Mouse (Mus musculus) intestine, embryonic 14.5 days (tissue): ENCODE results near the gene Otud7b. TPM values are rescaled to one million over a fixed set of nuclear protein-coding genes. Genes with fewer than 3 reads are reported as not detected.

Experiments used
- ATAC-seq: fragments of 200-750 bp; cut with Nextera tagmentation; replicated peaks from 2 replicates; pipeline ENCODE4 v1.8.0; 2017; ENCODE audit warnings: low read depth, moderate number of reproducible peaks, moderate TSS enrichment, moderate library complexity; ENCODE audit not compliant: low FRiP score, low TSS enrichment
- DNase-seq: peaks from one replicate; pipeline ENCODE4 v3.0.0-alpha.2; 2018; ENCODE audit warnings: low spot score
- H3K27ac ChIP-seq: fragments of 300-500 bp; sonication (generic); 2 replicates; pipeline ENCODE4 v1.5.1; 2014; ENCODE audit warnings: low read depth, mild to moderate bottlenecking, control low read depth
- H3K27me3 ChIP-seq: fragments of 300-500 bp; sonication (generic); replicated peaks from 2 replicates; pipeline ENCODE4 v1.6.1; 2014; ENCODE audit warnings: low read length, control low read depth; ENCODE audit not compliant: control insufficient read depth, insufficient read depth
- H3K36me3 ChIP-seq: fragments of 300-500 bp; sonication (generic); 2 replicates; pipeline ENCODE4 v1.6.1; 2014; ENCODE audit warnings: low read length, control low read depth; ENCODE audit not compliant: control insufficient read depth, insufficient read depth
- H3K4me1 ChIP-seq: fragments of 300-500 bp; sonication (generic); replicated peaks from 2 replicates; pipeline ENCODE4 v1.6.1; 2014; ENCODE audit warnings: low read length, control low read depth, mixed read lengths; ENCODE audit not compliant: control insufficient read depth, insufficient read depth
- H3K4me2 ChIP-seq: fragments of 300-500 bp; sonication (generic); 2 replicates; pipeline ENCODE4 v1.6.1; 2014; ENCODE audit warnings: low read length
- H3K4me3 ChIP-seq: fragments of 300-500 bp; sonication (generic); 2 replicates; pipeline ENCODE4 v1.5.1; 2014; ENCODE audit warnings: low read depth, low read length, control low read depth, mixed read lengths
- H3K9ac ChIP-seq: fragments of 300-500 bp; sonication (generic); 2 replicates; pipeline ENCODE4 v1.6.1; 2014; ENCODE audit warnings: mild to moderate bottlenecking, low read length
- H3K9me3 ChIP-seq: fragments of 300-500 bp; sonication (generic); 2 replicates; pipeline ENCODE4 v1.6.1; 2016; ENCODE audit warnings: low read length, control low read depth; ENCODE audit not compliant: control insufficient read depth
- WGBS: fragments of 180-500 bp; shearing (Covaris S2); extraction: QIAGEN DNeasy Blood & Tissue Kit; methylation state at CpG from one replicate; pipeline ENCODE4 v1.1.7; 2014; 5-methylcytosine and 5-hydroxymethylcytosine counted together
- polyA plus RNA-seq: library from polyadenylated mRNA; unstranded; fragments of >200 nt; fragmentation: Nextera tagmentation; extraction: Ambion mirVana; gene quantifications from 2 replicates; pipeline ENCODE4 v1.2.1, GENCODE M21; 2014

Gene Otud7b
- polyA plus RNA-seq, 1 experiment from 2014 or later: 14.8 TPM

DNA sequence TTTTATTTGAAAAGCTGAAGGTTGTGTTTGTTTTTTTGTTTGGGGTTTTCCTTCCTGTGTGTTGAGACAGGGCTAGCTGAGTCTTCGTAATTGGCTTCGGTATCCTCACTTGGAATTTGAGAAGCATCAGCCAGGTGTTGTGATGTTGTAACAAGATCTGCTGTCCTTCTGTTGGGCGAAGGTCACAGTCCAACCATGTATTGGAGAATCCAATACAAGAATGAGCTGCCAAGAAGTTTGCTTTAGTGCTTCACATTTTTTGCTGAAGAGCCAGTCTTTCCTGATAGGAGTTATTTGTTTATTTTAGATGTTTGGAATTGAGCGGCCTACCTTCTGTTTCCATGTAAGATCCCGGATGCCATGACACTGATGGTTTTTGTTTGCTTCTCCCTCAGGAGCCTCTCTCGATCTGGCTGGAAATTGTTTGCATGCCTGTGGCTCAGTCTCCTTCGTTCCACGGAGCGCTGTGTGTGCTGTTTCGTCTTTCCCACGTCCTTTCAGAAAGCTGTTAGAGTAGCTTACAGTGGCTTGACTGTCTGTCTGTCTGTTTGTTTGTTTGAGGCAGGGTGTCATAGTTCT lies 29.1 kb downstream of the Otud7b start:
- no peak overlapping the region for H3K4me2 ChIP-seq
- no peak overlapping the region for H3K27ac ChIP-seq
- WGBS: 42% methylated on average over 11 of the region's 11 CpGs
- H3K27me3 ChIP-seq: no peaks in the 10 kb centered on the region
- no peak overlapping the region for H3K9ac ChIP-seq
- no peak for DNase-seq
- ATAC-seq: no peak
- no peaks in the 10 kb centered on the region for H3K9me3 ChIP-seq
- H3K4me1 ChIP-seq: 0 out of 2 replicates have a peak, but pooled peaks cover 5% of the 10 kb centered on the region
- H3K4me3 ChIP-seq: no peak overlapping the region
- peaks cover 18% of the 10 kb centered on the region for H3K36me3 ChIP-seq

DNA sequence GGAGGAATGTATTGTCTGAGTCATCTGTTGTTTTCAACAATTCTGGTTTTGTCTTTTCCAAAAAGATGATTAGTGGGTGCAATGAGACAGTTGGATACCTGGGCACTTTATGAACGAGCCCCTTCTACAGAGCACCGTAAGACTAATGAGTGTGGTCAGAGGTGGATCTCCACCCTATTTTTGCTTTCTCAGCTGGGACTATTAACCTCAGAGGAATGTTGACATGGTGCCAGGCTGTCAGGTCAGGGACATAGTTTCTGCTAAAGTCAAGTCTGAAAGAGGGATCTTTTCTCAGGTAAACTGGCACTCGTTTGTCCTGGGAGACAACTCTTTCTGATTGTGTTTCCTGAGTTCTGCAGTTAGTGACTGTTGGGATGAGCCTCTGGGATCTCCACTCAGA lies 30.7 kb downstream of the Otud7b start:
- no peak overlapping the region for H3K4me3 ChIP-seq
- no peak overlapping the region for H3K9ac ChIP-seq
- H3K27me3 ChIP-seq: no peaks in the 10 kb centered on the region
- H3K9me3 ChIP-seq: no peaks in the 10 kb centered on the region
- no peak overlapping the region for H3K27ac ChIP-seq
- ATAC-seq (no peak), DNase-seq (no peak)
- WGBS: 79% methylated on average over 3 of the region's 3 CpGs
- 0 out of 2 replicates have a peak, but pooled peaks cover 5% of the 10 kb centered on the region for H3K4me1 ChIP-seq
- H3K36me3 ChIP-seq: peaks cover 26% of the 10 kb centered on the region
- no peak overlapping the region for H3K4me2 ChIP-seq

DNA sequence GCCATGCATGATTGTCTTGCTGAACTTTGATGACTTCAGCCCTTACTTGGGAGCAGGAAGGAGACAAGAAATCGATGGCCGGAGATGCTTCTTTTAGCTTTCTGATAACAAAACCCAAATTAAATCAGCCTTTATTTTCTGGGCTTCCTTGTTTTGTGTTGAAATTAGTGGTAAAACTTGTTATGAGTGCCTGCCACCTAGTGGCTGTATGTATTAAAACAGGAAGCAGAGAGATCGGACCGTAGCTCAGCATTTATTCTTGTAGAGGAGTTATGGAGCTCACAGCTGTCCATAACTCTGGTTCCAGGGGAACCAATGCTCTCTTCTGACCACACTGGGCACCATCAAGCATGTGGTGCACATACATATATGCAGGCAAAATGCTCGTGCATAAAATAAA lies 43.6 kb downstream of the Otud7b start:
- DNase-seq: no peak
- ATAC-seq: 0 out of 2 replicates have a peak, but pooled peaks have one; percentile 43
- no peak overlapping the region for H3K27ac ChIP-seq
- H3K9ac ChIP-seq: no peak overlapping the region
- WGBS: 23% methylated on average over 5 of the region's 5 CpGs
- H3K27me3 ChIP-seq: no peaks in the 10 kb centered on the region
- H3K36me3 ChIP-seq: peaks cover 54% of the 10 kb centered on the region
- no peaks in the 10 kb centered on the region for H3K9me3 ChIP-seq
- H3K4me3 ChIP-seq: no peak overlapping the region
- no peaks in the 10 kb centered on the region for H3K4me1 ChIP-seq
- H3K4me2 ChIP-seq: no peak overlapping the region

DNA sequence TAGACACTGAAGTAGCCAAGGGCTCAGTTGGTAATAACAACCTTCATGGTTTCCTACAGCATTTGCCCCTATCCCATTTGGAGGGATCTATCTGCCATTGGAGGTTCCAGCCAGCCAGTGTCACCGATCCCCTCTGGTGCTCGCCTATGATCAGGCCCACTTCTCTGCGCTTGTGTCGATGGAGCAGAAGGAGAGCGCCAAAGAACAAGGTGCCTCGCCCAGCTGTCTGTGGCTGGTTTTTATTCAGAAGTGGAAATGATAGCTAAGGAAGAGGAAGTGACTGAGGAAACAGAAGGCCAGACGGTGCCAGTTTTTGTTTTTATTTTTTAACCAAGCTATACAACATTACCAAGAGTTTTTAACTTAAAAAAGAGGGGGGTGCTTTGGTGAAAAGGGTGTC lies 47.5 kb downstream of the Otud7b start:
- DNase-seq: peak; percentile 6
- no peak overlapping the region for H3K9ac ChIP-seq
- no peak overlapping the region for H3K4me2 ChIP-seq
- H3K36me3 ChIP-seq: peaks cover 69% of the 10 kb centered on the region
- no peaks in the 10 kb centered on the region for H3K9me3 ChIP-seq
- no peak overlapping the region for H3K27ac ChIP-seq
- H3K4me1 ChIP-seq: no peaks in the 10 kb centered on the region
- H3K27me3 ChIP-seq: no peaks in the 10 kb centered on the region
- WGBS: 87% methylated on average over 7 of the region's 7 CpGs
- ATAC-seq: no peak
- H3K4me3 ChIP-seq: no peak overlapping the region

DNA sequence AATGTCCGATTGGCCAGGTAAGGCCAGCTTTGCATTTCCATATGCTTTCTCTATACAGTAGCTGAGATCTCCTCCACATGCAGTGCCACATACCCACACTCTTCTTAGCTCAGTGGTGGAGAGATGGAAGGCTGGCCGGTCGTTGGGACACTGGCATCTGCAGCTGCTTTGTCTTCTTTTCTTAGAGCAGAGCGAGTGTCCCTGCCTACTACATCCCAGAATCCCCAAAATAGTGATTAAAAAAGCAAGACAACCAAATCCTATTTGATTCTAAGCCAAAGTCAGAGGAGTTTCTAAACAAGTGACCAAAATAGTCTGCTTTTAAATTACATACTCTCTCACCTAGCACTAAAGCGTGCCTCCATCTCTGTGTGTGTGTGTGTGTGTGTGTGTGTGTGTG lies 48.3 kb downstream of the Otud7b start:
- DNase-seq: peak; percentile 4
- no peaks in the 10 kb centered on the region for H3K9me3 ChIP-seq
- no peak overlapping the region for H3K4me2 ChIP-seq
- H3K9ac ChIP-seq: no peak overlapping the region
- H3K27me3 ChIP-seq: no peaks in the 10 kb centered on the region
- no peaks in the 10 kb centered on the region for H3K4me1 ChIP-seq
- H3K27ac ChIP-seq: no peak overlapping the region
- H3K36me3 ChIP-seq: peaks cover 74% of the 10 kb centered on the region
- no peak overlapping the region for H3K4me3 ChIP-seq
- WGBS: 87% methylated on average over 5 of the region's 5 CpGs
- no peak for ATAC-seq

DNA sequence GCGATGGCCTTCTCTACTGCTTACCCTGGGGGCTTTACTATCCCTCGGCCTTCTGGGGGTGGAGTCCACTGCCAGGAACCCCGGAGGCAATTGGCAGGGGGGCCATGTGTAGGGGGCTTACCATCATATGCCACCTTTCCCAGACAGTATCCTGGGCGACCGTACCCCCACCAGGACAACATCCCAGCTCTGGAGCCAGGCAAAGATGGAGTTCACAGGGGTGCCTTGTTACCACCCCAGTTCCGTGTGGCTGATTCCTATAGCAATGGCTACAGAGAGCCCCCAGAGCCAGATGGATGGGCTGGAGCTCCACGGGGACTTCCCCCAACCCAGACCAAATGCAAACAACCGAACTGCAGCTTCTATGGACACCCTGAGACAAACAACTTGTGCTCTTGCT lies 51.2 kb downstream of the Otud7b start:
- Histone ChIP-seq H3K9me3 (no peaks in the 10 kb centered on the region), H3K27ac (no peak overlapping the region), H3K4me1 (peaks cover 8% of the 10 kb centered on the region), H3K4me3 (no peak overlapping the region), H3K4me2 (no peak overlapping the region), H3K36me3 (peaks cover 68% of the 10 kb centered on the region), H3K9ac (no peak overlapping the region), H3K27me3 (no peaks in the 10 kb centered on the region)
- peak; percentile 32 for DNase-seq
- WGBS: 83% methylated on average over 8 of the region's 8 CpGs
- no peak for ATAC-seq

DNA sequence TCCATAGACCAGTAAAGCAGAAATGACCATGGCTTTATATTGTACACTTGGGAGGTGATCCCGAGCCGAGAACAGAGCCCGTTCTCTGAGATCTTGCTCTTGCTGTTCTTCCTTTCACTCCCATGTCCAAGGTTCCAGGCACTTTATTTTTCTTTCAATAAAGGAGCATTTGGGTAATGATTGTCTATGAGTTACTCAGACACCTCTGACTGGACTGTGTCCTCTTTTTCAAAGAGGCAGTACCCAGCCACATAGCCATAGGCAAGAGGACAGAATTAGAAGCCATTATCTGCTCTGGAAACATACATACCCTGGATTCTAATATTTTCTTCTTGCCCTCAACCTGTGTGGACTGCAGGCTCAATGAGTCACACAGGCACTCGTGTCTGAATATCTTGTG lies 55.5 kb downstream of the Otud7b start:
- ATAC-seq: no peak
- Histone ChIP-seq H3K27me3 (no peaks in the 10 kb centered on the region), H3K4me2 (peak overlapping the region; percentile 96), H3K4me1 (peaks cover 23% of the 10 kb centered on the region), H3K27ac (peak overlapping the region; percentile 87), H3K4me3 (no peak overlapping the region), H3K9ac (no peak overlapping the region), H3K9me3 (no peaks in the 10 kb centered on the region), H3K36me3 (peaks cover 26% of the 10 kb centered on the region)
- WGBS: 65% methylated on average over 4 of the region's 4 CpGs
- DNase-seq: no peak

DNA sequence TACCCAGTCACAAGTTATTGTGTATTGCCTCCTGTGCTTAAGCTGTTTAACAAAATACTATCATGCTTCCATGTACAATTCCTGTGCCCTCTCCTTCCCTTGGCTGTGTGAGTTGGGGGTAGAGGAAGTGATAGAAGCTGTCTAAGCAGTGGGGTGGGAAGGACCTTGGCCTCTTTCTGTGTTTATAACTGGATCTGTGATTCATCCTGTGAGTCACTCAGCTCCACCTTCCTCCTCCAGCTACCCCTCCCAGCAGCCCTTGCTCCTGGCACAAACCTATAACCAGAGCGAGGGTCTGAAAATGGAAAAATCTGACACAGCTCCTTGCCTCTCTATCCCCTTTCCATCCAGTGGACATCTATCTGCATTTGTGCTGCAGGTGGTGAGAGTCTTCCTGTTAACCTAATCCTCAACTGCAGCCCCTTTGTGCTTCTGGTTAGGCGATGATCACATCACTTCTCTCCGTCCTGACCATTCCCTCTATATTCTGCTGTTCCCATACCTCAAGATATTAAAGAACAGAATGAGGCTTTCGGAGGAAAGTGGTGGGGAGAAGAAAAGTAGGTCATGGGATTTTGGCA lies 56.0 kb downstream of the Otud7b start:
- H3K27me3 ChIP-seq: no peaks in the 10 kb centered on the region
- peak overlapping the region; percentile 96 for H3K4me2 ChIP-seq
- 36% methylated on average over 4 of the region's 4 CpGs for WGBS
- ATAC-seq (peak; percentile 61), DNase-seq (peak; percentile 63)
- peak overlapping the region; percentile 0 for H3K9ac ChIP-seq
- 0 out of 2 replicates have a peak overlapping the region, but pooled peaks have one; percentile 65 for H3K4me3 ChIP-seq
- H3K4me1 ChIP-seq: peaks cover 23% of the 10 kb centered on the region
- peak overlapping the region; percentile 87 for H3K27ac ChIP-seq
- H3K9me3 ChIP-seq: no peaks in the 10 kb centered on the region
- peaks cover 25% of the 10 kb centered on the region for H3K36me3 ChIP-seq
